ENCODE assay signal across 29 mouse cellular contexts in genomic region chr5:147056712-147057290, GRCm38 (mm10). TPM values are rescaled to one million over a fixed set of nuclear protein-coding genes. Genes with fewer than 3 reads are reported as not detected.
DNase-seq lines count a peak whose midpoint lies in the region; ATAC-seq and TF ChIP-seq lines count a peak whose summit lies in the region.
"Had no signal": no experiment of that assay in that cellular context is flagged by ENCODE, and none has a peak within 500 bp of the region (broad histone marks: within the 10 kb centered on the region; RNA-seq: fewer than 3 reads in every experiment).

No protein-coding gene starts in this region.

- H3K79me2 ChIP-seq in CH12.LX (replicated peaks; ENCODE audit: control insufficient read depth, extremely low read depth, insufficient read depth, poor library complexity, severe bottlenecking) (peaks cover 80% of the 10 kb centered on the region), myocyte (ENCODE audit: control insufficient read depth, insufficient read depth) (peaks cover 2% of the 10 kb centered on the region)

- no peak overlapping the region for H3K4me2 ChIP-seq in intestine, embryonic 16.5 days (ENCODE audit: low read depth, low read length)
- no peak overlapping the region; the same call in 1 of the 2 replicates for H3K4me2 ChIP-seq in intestine, postnatal 0 days (replicated peaks; ENCODE audit: low read depth)
- H3K4me2 ChIP-seq in CH12.LX (ENCODE audit: insufficient read depth, low read depth, poor library complexity, severe bottlenecking) (peak overlapping the region; percentile 81), myocyte (ENCODE audit: low read depth) (peak overlapping the region; percentile 67)
- H3K4me2 ChIP-seq: embryonic facial prominence, embryonic 15.5 days; midbrain, embryonic 15.5 days; neural tube, embryonic 15.5 days had no signal

- TF ChIP-seq RAD21 in CH12.LX (IDR thresholded peaks at IDR 0.05; ENCODE audit: low read depth, low read length), result no peak

- H3K27me3 ChIP-seq in intestine, embryonic 16.5 days (replicated peaks; ENCODE audit: control insufficient read depth, insufficient read depth, low read length), result no peaks in the 10 kb centered on the region
- no peaks in the 10 kb centered on the region for H3K27me3 ChIP-seq in intestine, postnatal 0 days (replicated peaks; ENCODE audit: control insufficient read depth, insufficient read depth, low read length)
- H3K27me3 ChIP-seq in CH12.LX (replicated peaks), result no peaks in the 10 kb centered on the region
- no peaks in the 10 kb centered on the region for H3K27me3 ChIP-seq in myocyte (ENCODE audit: control insufficient read depth, insufficient read depth, insufficient read length)
- H3K27me3 ChIP-seq: embryonic facial prominence, embryonic 15.5 days; midbrain, embryonic 15.5 days; neural tube, embryonic 15.5 days had no signal

- H3K4me3 ChIP-seq in intestine, embryonic 16.5 days (ENCODE audit: low read length), result no peak overlapping the region
- no peak overlapping the region for H3K4me3 ChIP-seq in intestine, postnatal 0 days (ENCODE audit: low read depth, low read length)
- H3K4me3 ChIP-seq in CH12.LX (replicated peaks in 1 of 3; ENCODE audit: low read depth in 2 of 3, low read length in 2 of 3, poor library complexity in 1 of 3) (peak overlapping the region; percentile 22 to 46 (median 41)), myocyte (no peak overlapping the region)
- H3K4me3 ChIP-seq in embryonic fibroblast, embryonic 13.5 days (ENCODE audit: insufficient read depth, low read length), result no peak overlapping the region
- H3K4me3 ChIP-seq: embryonic facial prominence, embryonic 15.5 days; forebrain, embryonic 10.5 days; left cerebral cortex, adult 2 months; midbrain, embryonic 15.5 days; neural tube, embryonic 15.5 days had no signal

- TF ChIP-seq EP300 in CH12.LX (IDR thresholded peaks at IDR 0.05; ENCODE audit: low read length), result no peak

- in situ Hi-C loops in CH12.LX (cut with MboI; ENCODE audit: low pct_ligation_motif_present, low pct_unique_long_range_greater_than_20kb, low sequenced_read_pairs), result no loop called here

- dilution Hi-C loops in CH12.LX (cut with MboI; ENCODE audit: extremely low pct_ligation_motif_present, extremely low pct_unique_long_range_greater_than_20kb, low sequenced_read_pairs), result no loop called here

- H3K36me3 ChIP-seq in intestine, embryonic 16.5 days (ENCODE audit: control insufficient read depth, insufficient read depth, low read length), result no peaks in the 10 kb centered on the region
- H3K36me3 ChIP-seq in intestine, postnatal 0 days (ENCODE audit: control insufficient read depth, insufficient read depth), result no peaks in the 10 kb centered on the region
- H3K36me3 ChIP-seq in CH12.LX (replicated peaks in 1 of 2; ENCODE audit: control insufficient read depth in 1 of 2, insufficient read depth in 1 of 2, low read length in 1 of 2), result peaks cover 0 to 3% of the 10 kb centered on the region in 2 experiments
- H3K36me3 ChIP-seq in myocyte (ENCODE audit: control insufficient read depth, insufficient read depth), result no peaks in the 10 kb centered on the region
- H3K36me3 ChIP-seq: embryonic facial prominence, embryonic 15.5 days; forebrain, embryonic 10.5 days; midbrain, embryonic 15.5 days; neural tube, embryonic 15.5 days had no signal

- H3K27ac ChIP-seq in intestine, embryonic 16.5 days (ENCODE audit: low read length), result peak overlapping the region; percentile 25; the same call in 1 of the 2 replicates
- no peak overlapping the region for H3K27ac ChIP-seq in intestine, postnatal 0 days (ENCODE audit: low read depth, low read length)
- H3K27ac ChIP-seq in CH12.LX (ENCODE audit: insufficient read depth, low read depth), result peak overlapping the region; percentile 93
- 0 out of 2 replicates have a peak overlapping the region, but pooled peaks have one; percentile 14 for H3K27ac ChIP-seq in embryonic fibroblast, embryonic 13.5 days (ENCODE audit: insufficient read depth, low read length)
- H3K27ac ChIP-seq: embryonic facial prominence, embryonic 15.5 days; forebrain, embryonic 10.5 days; hindbrain, postnatal 0 days; left cerebral cortex, adult 2 months; midbrain, embryonic 15.5 days; neural tube, embryonic 15.5 days had no signal

- no peak for DNase-seq in CH12.LX (ENCODE audit: extremely low read depth)
- DNase-seq in frontal cortex, postnatal 10 days (ENCODE audit: low spot score in 2 of 2), result no peak
- no peak for DNase-seq in gastrocnemius, adult 8-10 months (ENCODE audit: low spot score in 2 of 2)
- DNase-seq: adrenal gland, postnatal 25 days; cerebellum, adult 11-12 months; gastrocnemius, postnatal 10 days; heart, adult 18-20 months; heart, postnatal 4 days; kidney, adult 9 months; kidney, postnatal 4 days; layer of hippocampus, adult 9-11 months; left cerebral cortex, postnatal 4 days; lung, adult 2 months; lung, postnatal 36 days; right cerebral cortex, postnatal 14 days; spleen, adult 18-20 months; thymus, postnatal 36 days had no signal

- H3K9me3 ChIP-seq in intestine, embryonic 16.5 days (ENCODE audit: control insufficient read depth, low read length), result no peaks in the 10 kb centered on the region
- no peaks in the 10 kb centered on the region for H3K9me3 ChIP-seq in intestine, postnatal 0 days (ENCODE audit: control insufficient read depth)
- no peaks in the 10 kb centered on the region for H3K9me3 ChIP-seq in CH12.LX (replicated peaks; ENCODE audit: low read length)
- H3K9me3 ChIP-seq: embryonic facial prominence, embryonic 15.5 days; forebrain, embryonic 10.5 days; G1E; midbrain, embryonic 15.5 days; neural tube, embryonic 15.5 days had no signal

- TF ChIP-seq CTCF in intestine, postnatal 0 days (IDR thresholded peaks at IDR 0.05; ENCODE audit: low read depth), result no peak
- no peak for TF ChIP-seq CTCF in CH12.LX (conservative IDR thresholded peaks at IDR 0.05 in 1 of 2, IDR thresholded peaks at IDR 0.05 in 1 of 2; ENCODE audit: low read depth in 2 of 2, low read length in 2 of 2)
- no peak for TF ChIP-seq CTCF in embryonic fibroblast, embryonic 13.5 days (IDR thresholded peaks at IDR 0.05; ENCODE audit: borderline replicate concordance, insufficient read depth, low read length)

- TF ChIP-seq POLR2A in CH12.LX (IDR thresholded peaks at IDR 0.05; ENCODE audit: low read depth, low read length) (peak; percentile 35), myocyte (IDR thresholded peaks at IDR 0.05; ENCODE audit: insufficient read length, low read depth) (no peak)
- TF ChIP-seq POLR2A in embryonic fibroblast, embryonic 13.5 days (IDR thresholded peaks at IDR 0.05; ENCODE audit: low read depth, low read length), result no peak

- peaks cover 37% of the 10 kb centered on the region for H3K4me1 ChIP-seq in intestine, embryonic 16.5 days (ENCODE audit: control insufficient read depth, insufficient read depth, low read length)
- 0 out of 2 replicates have a peak, but pooled peaks cover 3% of the 10 kb centered on the region for H3K4me1 ChIP-seq in intestine, postnatal 0 days (replicated peaks; ENCODE audit: control insufficient read depth, insufficient read depth, low read length)
- peaks cover 6 to 70% of the 10 kb centered on the region in 2 experiments; a peak in 3 of 4 replicates for H3K4me1 ChIP-seq in CH12.LX (ENCODE audit: control insufficient read depth in 1 of 2, insufficient read depth in 2 of 2)
- peaks cover 2% of the 10 kb centered on the region; the same call in 1 of the 2 replicates for H3K4me1 ChIP-seq in embryonic fibroblast, embryonic 13.5 days (ENCODE audit: control insufficient read depth, insufficient read depth, low read length)

- H3ac ChIP-seq in myocyte (ENCODE audit: control insufficient read depth, insufficient read length), result no peak overlapping the region

- H3K9ac ChIP-seq in intestine, embryonic 16.5 days (ENCODE audit: low read depth, low read length), result no peak overlapping the region
- no peak overlapping the region for H3K9ac ChIP-seq in intestine, postnatal 0 days (ENCODE audit: low read depth, low read length)
- peak overlapping the region; percentile 85 for H3K9ac ChIP-seq in CH12.LX (ENCODE audit: insufficient read depth, low read depth)
- H3K9ac ChIP-seq: embryonic facial prominence, embryonic 15.5 days; midbrain, embryonic 15.5 days; neural tube, embryonic 15.5 days had no signal

- no peak for ATAC-seq in intestine, embryonic 16.5 days
- ATAC-seq in intestine, postnatal 0 days, result no peak
- ATAC-seq in CD4-positive, CD25-positive, alpha-beta regulatory T cell, adult 4 months, result no peak
- ATAC-seq: hindbrain, postnatal 0 days; midbrain, embryonic 15.5 days had no signal

- 84% methylated on average over 10 of the region's 10 CpGs for WGBS in intestine, embryonic 16.5 days
- 53% methylated on average over 10 of the region's 10 CpGs for WGBS in intestine, postnatal 0 days

TF ChIP-seq in CH12.LX, 34 proteins besides CTCF, POLR2A, EP300 and RAD21 (continues in another document):
- no peak for TF ChIP-seq ZMIZ1 (IDR thresholded peaks at IDR 0.05; ENCODE audit: low read depth, low read length)
- TF ChIP-seq NELFE (IDR thresholded peaks at IDR 0.05; ENCODE audit: low read depth, low read length), result no peak

TF ChIP-seq in myocyte, 11 proteins besides CTCF, POLR2A, EP300 and RAD21 (continues in another document):
- no peak for TF ChIP-seq MYOD1 (IDR thresholded peaks at IDR 0.05; ENCODE audit: control insufficient read depth in 1 of 3, insufficient read length in 2 of 3, low read depth in 2 of 3)
- TF ChIP-seq TCF3 (IDR thresholded peaks at IDR 0.05; ENCODE audit: insufficient read length, low read depth), result no peak

RNA-seq across cellular contexts. Expression of gene Lnx2, which starts 19.6 kb away (rescaled TPM):
- 15.2 and 16.6 TPM in 2 replicates for polyA plus RNA-seq in intestine, embryonic 16.5 days (2015; fragmentation: Nextera tagmentation; extraction: Ambion mirVana)
- polyA plus RNA-seq in intestine, postnatal 0 days (2015; fragmentation: Nextera tagmentation; extraction: Ambion mirVana), result 9.7 and 10.2 TPM in 2 replicates
- total RNA-seq in CH12.LX (2012; rRNA removed) (25.6 and 30.1 TPM in 2 replicates), CH12.LX (2014; rRNA removed) (19.4 and 20.3 TPM in 2 replicates)
- polyA plus RNA-seq in CH12.LX (2012; ENCODE audit: insufficient read length, low read depth) (18.8 and 22.9 TPM in 2 replicates), myocyte (2012; fragmentation: generic; extraction: Trizol) (2.2 TPM)
- polyA plus RNA-seq in embryonic fibroblast, embryonic 13.5 days (2011; ENCODE audit: insufficient read length, low read depth, missing spikeins), result 8.4 and 8.6 TPM in 2 replicates
- polyA plus RNA-seq in CD4-positive, CD25-positive, alpha-beta regulatory T cell, adult 4 months (2017; shearing (Covaris generic)), result 10 to 100 TPM; 19.6 to 29.9 TPM
- total RNA-seq in gastrocnemius, adult 8-10 months (2022), result 1 to 10 TPM; 1.8 to 2.0 (median 1.9) TPM

RNA-seq across cellular contexts. Expression of gene Polr1d, which starts 20.0 kb away (rescaled TPM):
- 136 and 151 TPM in 2 replicates for polyA plus RNA-seq in intestine, embryonic 16.5 days (2015; fragmentation: Nextera tagmentation; extraction: Ambion mirVana)
- polyA plus RNA-seq in intestine, postnatal 0 days (2015; fragmentation: Nextera tagmentation; extraction: Ambion mirVana), result 116 and 118 TPM in 2 replicates
- total RNA-seq in CH12.LX (2012; rRNA removed) (293 and 334 TPM in 2 replicates), CH12.LX (2014; rRNA removed) (354 and 381 TPM in 2 replicates)
- polyA plus RNA-seq in CH12.LX (2012; ENCODE audit: insufficient read length, low read depth) (300 and 322 TPM in 2 replicates), myocyte (2012; fragmentation: generic; extraction: Trizol) (92.4 TPM)
- polyA plus RNA-seq in embryonic fibroblast, embryonic 13.5 days (2011; ENCODE audit: insufficient read length, low read depth, missing spikeins), result 119 and 141 TPM in 2 replicates
- polyA plus RNA-seq in CD4-positive, CD25-positive, alpha-beta regulatory T cell, adult 4 months (2017; shearing (Covaris generic)), result 100 to 1,000 TPM; 126 to 148 TPM
- 10 to 100 TPM; 81.9 to 91.0 (median 83.4) TPM for total RNA-seq in gastrocnemius, adult 8-10 months (2022)

Comparison
In these comparisons a context has a peak if more than half of its experiments do, and no peak if none do; other contexts are left out.
1. H3K4me2 ChIP-seq: peak in CH12.LX (single experiment) and myocyte (single experiment); none in intestine, embryonic 16.5 days (single experiment) and intestine, postnatal 0 days (single experiment).
2. H3K4me3 ChIP-seq: peak in CH12.LX (3 of 3); none in intestine, embryonic 16.5 days (single experiment), intestine, postnatal 0 days (single experiment), embryonic fibroblast, embryonic 13.5 days (single experiment) and myocyte (single experiment).